Comparison of ENCODE assay signal across 19 mouse cellular contexts in the genomic region with DNA sequence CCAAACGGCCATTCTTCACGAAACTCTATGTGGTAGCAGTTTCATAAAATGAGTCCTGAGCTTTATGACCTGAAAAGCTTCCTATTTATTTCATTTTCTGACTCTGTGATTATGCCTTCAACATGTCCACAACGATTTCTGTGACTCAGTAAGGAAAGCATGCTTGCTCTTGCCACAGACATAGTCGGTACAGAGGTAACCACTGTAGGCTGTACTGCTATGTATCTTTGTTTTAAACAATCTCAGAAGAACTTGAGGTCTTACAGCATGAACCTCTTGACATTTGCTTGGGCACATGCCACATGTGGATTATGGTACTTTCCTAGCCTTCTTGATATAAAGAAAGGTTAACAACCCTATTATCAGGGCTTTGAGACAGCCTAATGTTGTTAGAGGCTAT.
"Had no signal": no experiment of that assay in that cellular context is flagged by ENCODE, and none has a peak within 500 bp of the region (broad histone marks: within the 10 kb centered on the region; RNA-seq: fewer than 3 reads in every experiment).

No protein-coding gene starts in this region.

- H3K4me3 ChIP-seq: lung, embryonic 15.5 days; megakaryocyte, embryonic 14.5 days; midbrain, embryonic 13.5 days; midbrain, embryonic 15.5 days; myocyte; neural tube, embryonic 13.5 days; neural tube, embryonic 15.5 days had no signal

- H3K27me3 ChIP-seq: lung, embryonic 15.5 days; megakaryocyte, embryonic 14.5 days; midbrain, embryonic 13.5 days; midbrain, embryonic 15.5 days; neural tube, embryonic 13.5 days; neural tube, embryonic 15.5 days had no signal

- H3K36me3 ChIP-seq: lung, embryonic 15.5 days; midbrain, embryonic 13.5 days; midbrain, embryonic 15.5 days; neural tube, embryonic 13.5 days; neural tube, embryonic 15.5 days had no signal

- H3K4me1 ChIP-seq: lung, embryonic 15.5 days; megakaryocyte, embryonic 14.5 days; midbrain, embryonic 13.5 days; midbrain, embryonic 15.5 days; neural tube, embryonic 13.5 days; neural tube, embryonic 15.5 days had no signal

- DNase-seq: lung, adult 2 months; lung, postnatal 14 days; lung, postnatal 36 days; retina, postnatal 1 day; right cerebral cortex, adult 18-20 months; right cerebral cortex, postnatal 25 days; right cerebral cortex, postnatal 4 days; spleen, adult 18-20 months; thymus, adult 18-20 months; thymus, postnatal 14 days; thymus, postnatal 36 days had no signal

- H3K27ac ChIP-seq: lung, embryonic 15.5 days; macrophage; midbrain, embryonic 13.5 days; midbrain, embryonic 15.5 days; neural tube, embryonic 13.5 days; neural tube, embryonic 15.5 days had no signal

- H3K9me3 ChIP-seq: lung, embryonic 15.5 days; midbrain, embryonic 13.5 days; midbrain, embryonic 15.5 days; neural tube, embryonic 13.5 days; neural tube, embryonic 15.5 days had no signal
